Mouse (Mus musculus) lung, postnatal 4 days (tissue): ENCODE measurements around the gene Slc38a1.

Source experiments
- DNase-seq, 2 experiments: peaks; one replicate each; pipeline ENCODE4 v3.0.0; 2021

Slc38a1 gene

DNA sequence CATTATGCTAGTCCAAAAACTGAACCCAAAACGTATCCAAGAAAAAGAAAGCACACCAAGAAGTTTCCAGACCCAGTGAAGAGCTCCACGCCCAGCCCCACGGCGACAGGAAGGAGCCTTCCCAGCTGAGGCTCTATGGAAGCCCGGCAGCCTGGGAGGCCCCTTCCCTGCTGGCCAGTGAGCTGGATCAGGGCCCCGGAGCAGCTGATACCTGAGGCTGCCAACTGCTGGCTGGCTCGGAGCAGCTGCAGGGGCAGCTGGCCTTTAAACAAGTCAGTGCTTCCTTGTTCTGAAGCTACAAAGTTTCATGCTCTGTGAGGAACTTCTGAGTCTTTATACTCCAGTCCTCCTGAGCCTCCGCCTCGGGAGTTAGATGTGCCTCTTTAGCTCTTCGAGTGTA is 38.4 kb downstream of the Slc38a1 start:
- peak; percentile 42 to 77 for DNase-seq

DNA sequence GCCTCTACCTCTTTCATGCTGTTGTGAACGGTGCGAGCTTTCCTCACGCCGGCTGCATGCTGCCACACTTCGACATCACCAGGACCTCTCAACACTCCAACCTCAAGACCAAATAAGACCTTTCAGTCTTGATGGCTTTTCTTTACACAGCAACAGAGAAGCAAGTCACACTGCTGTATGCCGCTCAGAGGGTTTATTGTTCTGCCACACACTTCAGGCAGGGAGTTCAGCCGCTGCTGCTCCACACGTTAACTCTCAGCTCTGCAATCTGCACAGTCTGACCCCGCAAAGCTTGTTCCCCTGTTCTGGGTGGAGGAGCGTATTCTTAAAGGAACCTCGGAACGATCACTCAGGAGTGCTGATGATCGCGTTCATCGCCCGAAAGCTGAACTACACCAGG is 40.7 kb downstream of the Slc38a1 start:
- no peak for DNase-seq

DNA sequence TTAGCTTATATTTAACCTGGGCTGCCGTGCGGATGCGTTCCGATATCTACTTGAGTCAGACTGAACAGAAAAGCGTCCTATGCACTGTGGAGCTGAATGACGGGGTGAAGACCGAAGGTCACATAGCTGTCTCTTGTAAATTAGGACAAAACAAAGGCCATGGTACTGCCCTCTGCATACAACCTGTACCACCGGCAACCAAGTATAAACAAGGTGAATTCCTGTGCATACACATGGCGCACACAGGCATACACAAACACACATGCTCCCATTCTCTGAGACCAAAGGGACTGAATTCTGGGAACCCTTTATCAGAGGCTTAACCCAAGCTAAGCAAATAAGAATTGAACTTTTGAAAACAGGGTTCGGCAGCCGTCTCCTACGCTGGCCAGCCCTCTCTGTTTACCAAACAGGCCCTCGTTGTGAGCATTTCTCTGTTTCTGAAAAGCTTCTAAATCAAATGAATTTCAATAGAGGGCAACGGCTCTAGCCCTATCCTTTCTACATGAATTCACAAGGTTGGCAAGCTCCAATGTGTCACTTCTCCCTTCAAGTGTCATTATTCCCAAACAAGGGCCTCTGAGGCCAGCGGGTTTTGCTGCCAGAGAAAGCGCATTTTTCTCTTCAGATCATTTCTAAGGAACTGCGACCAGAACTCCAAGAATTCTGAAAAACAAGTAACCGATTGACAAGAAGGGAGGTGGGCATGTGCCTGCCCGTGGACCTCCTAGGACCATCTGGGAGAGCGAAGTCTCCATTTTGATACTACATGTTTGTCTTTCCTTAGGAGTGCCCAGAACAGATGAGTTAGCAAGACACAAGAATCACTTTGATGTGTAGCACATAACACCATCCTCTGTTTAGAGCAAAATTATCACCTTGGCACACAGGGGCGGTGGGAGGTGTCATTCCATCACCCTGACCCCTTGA is 42.6 kb downstream of the Slc38a1 start:
- no peak for DNase-seq

DNA sequence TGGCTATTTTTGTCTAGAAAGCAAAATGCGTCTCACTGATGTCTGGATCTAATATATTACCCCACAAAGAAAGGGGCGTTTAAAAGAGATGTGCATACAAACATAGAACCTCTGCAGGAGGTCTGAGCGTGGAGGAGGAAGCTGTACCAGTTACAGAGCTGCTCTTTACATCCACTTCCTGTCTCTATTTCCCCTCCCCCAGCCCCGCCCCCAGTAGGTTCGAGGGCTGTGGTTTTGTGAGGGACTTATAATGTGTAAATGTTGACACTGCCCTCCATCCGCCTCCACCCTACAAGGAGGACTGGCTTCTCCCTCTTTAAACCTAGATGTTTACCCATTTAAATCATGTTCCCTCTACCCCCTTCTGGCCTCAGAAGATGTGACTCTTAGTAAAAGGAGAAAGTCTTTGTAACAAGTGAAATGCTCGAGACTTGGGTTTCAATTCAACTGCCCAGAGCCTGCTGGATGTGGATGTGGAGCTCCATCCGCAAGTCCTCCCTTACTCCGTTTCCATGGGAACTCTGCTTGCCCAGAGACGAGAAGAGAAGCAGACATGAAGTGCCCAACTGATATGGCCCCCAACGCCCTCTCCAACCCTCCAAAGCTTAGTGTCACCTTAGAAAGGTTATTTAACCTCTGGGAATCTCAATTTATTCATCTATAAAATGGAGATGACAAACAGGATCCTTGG is 43.7 kb downstream of the Slc38a1 start:
- DNase-seq = peak; percentile 76 to 77

DNA sequence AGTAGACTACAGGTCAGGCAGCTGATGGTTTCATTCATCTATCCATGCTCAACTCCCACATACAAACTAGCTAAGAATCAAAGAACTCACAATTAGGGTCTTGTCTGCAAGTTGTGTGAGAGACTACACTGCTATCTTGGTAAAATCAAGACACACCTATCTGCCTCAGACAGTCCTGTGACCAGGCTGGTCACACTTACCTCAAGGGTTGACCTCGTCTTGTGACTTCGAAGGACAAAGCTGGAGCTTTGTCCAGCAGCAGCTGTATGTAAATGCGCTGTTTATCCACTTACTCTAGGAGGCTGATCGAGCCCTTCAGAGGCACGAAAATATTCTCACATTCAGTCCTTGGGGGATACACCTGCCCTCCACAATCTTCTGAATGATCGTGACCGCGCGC is 45.6 kb downstream of the Slc38a1 start:
- DNase-seq = no peak

DNA sequence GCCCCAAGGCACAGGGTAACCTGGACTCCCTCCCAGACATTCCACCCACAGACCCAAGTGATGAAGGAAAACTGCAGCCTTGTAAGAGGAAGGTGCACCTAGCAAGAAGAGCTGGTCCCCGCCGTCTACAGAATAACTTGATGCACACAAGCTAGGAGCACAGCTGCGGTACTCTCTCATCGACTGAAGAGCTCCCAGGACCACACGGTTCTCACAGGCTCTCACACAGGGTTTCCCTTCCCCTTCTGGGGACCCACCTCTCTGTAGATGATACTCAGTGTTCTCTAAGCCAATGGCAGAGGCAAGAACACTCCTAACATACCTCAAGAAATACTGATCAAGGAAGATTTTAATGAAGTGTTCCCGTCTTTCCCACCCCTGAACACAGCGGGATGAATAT is 48.4 kb downstream of the Slc38a1 start:
- DNase-seq = no peak

DNA sequence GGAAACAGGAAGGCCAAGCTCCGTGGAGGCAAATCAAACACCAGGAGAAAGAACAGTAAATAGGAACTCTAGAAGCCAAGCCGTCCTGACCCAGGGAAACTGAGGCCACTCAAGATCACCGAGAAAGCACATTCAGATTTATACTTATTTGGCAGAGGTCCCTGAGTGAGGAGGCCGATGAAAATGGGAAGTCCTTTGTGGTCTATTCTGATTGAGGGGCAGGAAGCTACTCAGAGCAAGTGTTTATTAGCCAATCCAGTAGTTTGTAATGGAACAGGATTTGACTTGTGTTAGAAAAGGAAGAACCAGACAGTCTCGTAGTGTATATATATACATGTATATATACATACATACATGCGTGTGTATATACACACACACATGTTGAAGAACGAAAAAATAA is 48.8 kb downstream of the Slc38a1 start:
- no peak for DNase-seq

DNA sequence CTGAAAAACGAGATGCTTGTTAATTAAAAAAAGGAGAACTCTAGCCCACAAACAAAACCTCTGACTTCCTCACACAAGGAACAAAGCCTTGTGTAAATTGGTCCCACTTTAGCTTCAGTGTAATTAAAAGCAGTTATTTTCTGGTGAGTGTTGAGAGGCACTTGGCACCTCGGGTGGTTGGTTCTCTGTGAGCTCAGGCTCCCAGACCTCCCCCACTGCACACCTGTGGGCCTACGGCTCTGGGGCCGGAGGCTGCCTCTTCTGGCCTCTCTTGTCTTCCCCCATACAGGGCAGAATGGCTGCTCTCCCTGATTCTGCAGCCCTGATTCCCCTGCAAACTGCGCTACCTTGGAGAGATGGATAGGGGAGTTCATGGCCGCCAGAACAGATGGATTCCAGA is 49.3 kb downstream of the Slc38a1 start:
- DNase-seq = no peak

DNA sequence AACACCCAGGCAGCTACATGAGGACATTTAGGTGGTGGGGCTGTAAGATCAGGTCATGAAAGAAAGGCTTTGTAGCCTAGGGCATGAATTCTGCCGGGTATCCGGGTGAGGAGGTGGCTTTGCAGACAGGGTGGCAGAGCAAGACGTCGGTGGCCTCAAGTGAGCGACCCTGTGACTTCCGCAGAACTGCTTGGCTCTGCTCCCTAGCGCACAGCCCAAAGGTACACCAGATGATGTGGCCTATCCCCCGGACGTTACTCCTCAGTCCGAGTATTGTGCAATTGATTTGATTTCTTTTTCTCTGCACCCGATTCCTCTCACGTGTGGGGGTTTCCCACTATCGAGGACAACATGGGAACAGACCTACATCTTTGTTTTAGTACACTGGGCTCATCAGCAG is 49.7 kb downstream of the Slc38a1 start:
- DNase-seq = no peak

DNA sequence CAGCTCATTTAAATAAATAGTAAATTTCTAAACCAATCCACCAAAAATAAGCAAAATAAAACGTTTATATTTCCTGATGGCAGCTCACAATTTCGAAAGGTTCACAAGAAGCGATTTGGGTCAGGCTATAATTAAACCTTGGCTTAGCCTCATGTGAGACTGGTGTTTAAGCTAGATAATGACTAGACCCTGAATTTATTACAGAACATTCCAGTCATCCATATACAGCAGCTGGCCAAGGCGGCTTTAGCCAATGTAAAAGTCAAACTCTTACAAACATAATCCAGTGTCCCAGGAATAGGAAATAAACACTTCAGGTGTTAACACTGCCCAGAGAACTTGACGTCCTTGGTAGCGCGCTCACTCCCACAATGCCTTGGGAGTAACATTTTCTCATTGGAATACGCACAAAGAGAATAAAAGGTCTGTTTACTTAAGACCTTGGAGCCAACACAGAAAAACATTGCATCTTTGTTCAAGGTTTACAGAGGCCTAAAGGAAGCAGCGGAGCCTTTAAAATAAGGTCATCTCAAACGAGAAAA is 50.8 kb downstream of the Slc38a1 start:
- DNase-seq = no peak

DNA sequence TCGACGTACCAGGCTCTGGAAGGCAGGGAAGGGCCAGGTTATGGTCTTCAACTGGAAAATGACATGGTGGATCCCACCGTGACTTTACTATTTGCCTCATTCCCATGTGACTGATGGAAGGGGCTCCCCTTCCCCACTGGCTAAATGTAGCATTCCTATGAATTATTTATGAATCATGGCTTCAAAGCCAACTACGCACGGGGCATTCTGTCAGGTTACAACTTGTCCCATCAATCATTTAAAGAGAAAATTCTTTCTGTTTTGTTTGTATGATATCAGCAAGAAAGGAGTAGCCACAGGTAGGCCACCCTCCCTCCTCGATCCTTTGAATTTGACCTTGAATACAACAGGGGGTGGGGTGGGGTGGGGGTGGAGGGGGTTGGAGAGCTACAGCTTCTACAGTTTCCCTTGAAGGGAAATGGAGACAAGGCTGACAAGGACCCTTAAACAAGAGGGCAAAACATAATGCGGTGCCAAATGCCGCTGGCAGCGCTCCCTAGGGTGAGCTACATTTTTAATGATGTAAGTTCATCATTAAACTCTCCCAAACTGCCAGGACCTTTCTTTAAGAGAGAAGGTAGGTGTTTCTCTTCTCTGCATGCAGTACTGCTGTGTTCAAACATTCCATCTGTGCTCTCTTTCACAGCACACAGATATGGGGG is 53.6 kb downstream of the Slc38a1 start:
- no peak for DNase-seq

DNA sequence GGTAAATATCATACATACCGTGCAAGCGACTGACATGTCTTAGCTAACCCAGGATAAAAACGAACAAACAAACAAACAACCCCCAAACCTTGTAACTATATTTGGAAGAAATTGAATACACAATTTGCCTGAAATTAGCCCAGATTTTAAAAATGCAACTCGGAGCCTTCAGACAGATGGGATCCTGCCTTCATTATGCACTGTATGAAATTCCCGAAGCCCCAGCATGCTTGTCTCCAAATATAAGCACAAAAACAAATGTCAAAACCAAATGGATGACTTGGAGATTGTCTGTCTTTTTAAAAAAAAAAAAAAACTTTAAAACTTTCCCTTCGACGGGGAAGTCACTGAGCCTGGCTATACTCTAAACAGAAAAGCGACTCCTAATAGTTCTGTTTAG is 54.7 kb downstream of the Slc38a1 start:
- DNase-seq = no peak

DNA sequence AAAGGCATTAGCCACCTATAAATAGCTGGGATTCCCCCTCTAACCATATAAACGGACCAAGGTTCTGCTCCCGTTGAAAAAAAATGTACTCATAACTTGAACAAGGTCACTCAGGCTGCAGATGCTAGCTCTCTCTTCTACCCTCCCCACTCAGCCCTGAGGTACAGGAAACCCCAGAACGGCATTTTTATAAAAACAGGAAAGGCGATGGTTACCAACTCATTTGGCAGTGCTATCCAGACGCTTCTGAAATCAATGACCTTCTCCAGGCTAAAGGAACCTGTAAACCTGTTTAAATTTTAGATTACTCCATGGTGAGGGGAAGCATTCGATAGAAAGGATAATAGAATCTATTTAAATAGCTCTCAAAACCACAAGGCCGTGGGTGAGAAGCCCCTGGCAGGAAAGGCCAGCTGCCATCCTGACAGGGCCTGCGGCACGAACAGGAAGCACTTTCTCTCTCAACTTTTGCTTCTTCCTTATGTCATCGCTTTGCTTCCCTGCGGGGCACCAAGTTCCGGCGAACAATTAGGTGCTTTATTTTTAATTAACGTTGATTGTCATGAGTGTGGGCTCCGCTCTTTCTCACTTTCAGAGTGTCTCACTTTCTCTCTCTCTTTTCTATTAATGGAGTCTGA is 59.2 kb downstream of the Slc38a1 start:
- no peak for DNase-seq

DNA sequence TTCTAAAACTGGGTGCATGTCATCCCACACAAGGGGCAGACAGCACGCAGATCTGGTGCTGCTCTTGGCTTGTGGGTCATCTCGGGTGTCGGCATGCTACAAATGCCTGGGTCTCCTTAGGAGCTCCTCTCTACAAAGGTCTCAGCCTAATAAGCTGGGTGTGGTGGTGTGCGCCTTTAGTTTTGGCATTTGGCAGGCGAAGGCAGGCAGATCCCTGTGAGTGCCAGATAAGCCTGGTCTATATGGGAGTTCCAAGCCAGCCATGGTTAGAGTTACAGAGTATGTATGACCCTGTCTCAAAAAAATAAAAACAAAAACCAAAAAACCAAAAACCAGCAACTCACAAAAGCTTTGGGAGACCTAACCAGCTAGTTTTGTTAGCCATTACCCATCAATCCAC is 65.7 kb downstream of the Slc38a1 start:
- no peak for DNase-seq

DNA sequence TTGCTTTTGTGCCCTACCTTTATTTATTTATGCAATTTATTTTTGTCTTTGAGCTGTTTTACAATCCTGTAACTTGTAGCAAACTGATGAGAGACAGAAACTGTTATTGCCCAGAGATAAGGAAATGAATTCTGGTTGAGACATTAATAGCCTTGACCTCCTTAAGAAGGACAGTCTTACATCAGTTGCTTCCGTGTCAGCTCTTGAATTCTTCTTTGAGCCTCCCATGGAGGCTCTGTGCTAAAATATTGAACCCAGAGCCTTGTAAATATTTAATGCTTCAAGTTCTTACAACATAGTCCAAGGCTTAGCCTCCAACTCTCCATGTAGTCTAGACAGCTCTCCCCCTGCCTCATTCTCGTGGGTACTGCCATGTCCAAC is 73.7 kb downstream of the Slc38a1 start:
- DNase-seq = no peak

DNA sequence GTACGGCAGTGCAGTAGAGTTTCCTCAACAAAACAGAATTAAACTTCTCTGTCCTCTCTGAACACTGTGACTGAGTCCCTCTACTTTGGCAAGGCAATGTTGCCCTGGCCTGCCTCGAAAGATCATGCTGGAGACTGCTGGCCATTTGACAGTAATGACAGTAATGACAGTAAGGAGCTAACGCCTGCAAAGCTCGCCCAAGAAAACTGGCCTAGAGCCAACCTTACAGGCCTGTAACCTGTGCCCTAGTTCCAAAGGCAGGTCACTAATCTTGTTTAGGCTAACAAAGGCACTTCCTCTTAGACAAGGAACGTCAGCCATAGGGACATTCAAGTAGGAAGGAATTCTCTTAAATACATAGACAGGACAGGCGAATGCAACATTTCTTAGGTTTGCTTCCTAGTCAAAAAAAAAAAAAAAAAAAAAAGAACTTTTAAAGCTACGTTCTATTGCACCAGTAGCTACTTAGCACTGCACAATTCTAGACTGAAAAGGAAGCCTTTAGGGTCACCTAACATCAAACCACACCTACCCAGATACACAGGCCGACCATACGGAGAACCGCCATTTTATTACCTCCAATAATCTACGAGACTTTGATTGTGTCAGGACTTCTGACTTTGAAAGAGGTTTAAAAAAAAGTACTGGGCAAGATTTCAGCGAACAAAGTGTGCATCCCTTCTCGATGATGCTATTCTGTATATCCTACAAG is 74.3 kb downstream of the Slc38a1 start:
- peak; percentile 40 to 61 for DNase-seq

DNA sequence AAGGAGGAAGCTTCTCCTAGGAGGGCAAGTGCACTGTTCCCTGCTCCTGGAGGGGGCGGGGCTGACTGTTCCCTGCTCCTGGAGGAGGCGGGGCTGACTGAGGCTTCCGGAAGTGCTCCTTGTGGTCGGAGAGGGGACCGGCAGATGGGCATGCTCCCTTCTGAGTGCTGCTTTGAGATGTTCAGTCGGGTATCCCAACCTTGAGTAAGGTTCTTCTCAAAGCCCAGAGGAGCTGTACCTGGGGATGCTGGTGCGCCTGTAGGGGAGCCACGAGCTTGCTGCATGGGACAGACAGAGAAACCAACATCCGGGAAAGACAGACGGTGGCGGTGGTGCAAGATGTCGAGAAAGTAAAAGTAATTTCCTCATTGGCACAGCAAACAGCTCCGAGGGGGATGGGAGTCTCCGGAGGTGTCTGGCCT is 75.9 kb downstream of the Slc38a1 start:
- DNase-seq = peak; percentile 76 to 80

DNA sequence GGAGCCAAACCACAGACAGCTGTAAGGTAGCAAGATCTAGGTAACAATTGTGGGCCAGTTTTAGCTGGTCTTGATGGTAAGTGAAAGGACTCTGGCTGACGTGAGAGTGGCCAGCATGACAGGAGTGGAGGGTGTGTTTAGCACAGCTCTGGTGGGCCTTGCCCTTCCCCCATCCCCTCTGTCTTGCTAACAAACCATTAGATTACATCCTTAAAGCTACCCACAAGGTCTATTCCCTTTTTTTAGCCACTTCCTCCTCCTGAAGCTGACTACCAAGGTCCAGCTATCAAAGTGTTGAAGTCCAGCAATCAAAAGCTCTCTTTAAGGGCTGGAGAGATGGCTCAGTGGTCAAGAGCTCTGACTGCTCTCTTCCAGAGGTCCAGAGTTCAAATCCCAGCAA is 78.9 kb downstream of the Slc38a1 start:
- DNase-seq = no peak

DNA sequence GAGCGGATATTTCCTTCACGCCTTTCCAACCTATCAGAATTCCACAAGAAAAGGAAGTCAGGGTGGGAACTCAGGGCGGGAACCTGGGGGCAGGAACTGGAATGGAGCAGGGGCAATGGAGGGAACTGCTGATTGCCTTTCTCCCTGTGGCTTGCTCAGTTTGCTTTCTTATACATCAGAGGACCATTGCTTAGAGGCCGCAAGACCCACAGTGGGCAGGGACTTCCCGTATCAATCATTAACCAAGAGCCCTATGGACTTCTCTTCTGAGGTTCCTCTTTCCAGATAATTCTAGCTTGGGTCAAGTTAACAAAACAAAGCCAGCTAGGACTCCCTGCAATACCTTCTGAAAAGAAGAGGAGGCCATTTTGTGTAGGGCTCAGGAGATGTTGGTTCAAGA is 80.2 kb downstream of the Slc38a1 start:
- DNase-seq = no peak

DNA sequence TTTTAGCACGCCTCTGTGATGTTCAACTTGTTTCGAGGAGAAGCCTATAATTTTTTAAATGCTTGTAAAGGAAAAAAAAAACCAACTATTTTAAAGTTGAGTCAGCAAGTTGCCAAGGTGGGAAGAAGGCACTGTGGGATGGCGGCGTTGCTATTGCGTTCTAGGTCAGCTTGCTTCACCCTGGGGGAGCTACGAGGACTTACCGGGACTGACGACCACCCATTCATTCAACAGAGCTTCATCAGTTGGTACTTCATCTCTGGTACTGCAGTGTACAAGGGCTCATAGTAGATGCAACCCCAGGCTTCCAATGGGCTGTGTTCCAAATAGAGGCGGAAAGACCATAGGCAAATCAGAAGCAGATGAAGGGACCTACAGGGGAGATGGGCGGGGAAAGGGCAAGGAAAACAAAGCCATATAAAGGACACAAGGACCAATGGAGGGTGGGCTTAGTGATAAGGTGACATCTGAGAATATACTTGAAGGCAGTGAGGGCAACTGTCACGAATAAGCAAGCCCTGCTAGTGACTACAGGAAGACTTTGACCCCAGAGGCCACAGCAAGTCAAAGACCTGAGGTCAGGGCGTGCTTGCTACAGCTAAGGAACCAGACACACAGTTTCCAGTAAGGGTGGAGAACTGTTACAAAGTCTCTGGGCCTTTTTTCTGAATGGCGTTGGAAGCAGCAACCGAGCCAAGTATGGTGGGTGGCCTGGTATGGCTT is 82.0 kb downstream of the Slc38a1 start:
- no peak for DNase-seq

DNA sequence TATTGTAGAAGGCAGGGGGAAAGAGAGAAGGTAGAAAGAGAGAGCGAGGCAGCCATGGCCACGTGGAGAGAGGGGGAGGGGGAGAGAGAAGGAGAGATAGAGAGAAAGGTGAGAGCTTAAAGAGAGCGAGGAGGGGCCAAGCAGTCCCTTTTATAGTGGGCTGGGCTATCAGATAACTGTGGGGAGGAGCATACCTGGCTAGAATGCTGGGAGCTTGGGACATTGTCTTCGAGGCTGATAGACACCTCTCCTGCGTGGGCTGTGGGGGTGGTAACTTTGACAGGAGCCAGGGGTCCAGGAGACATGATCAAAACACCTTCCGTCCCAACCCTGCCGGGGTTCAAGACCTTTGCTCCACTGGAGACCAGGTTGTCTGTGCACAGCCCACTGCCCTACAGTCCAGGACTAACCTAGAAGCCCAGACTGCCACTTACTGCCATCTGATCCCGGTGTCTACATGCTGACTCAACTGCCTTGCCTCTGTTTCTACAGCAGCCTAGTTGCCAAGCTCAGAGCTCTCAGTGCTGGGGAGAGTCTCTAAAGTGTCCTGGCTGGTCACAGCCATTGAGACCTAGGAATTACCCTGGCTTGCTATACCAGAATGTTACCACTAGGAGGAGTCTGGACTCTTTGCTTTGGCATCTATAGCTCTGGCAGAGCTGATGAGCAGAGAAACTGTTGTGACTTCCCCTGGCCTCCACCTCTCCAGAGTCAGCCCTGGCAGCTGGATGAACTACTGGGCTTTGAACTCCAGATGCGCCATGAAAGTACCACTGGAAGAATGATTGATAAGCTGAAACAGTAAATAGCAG is 90.9 kb downstream of the Slc38a1 start:
- DNase-seq = peak in 1 of 2 experiments; percentile 77
